Mouse (Mus musculus) lung, postnatal 0 days (tissue): ENCODE results near the gene Hspe1. TPM values are rescaled to one million over a fixed set of nuclear protein-coding genes. Genes with fewer than 3 reads are reported as not detected.
A peak's percentile ranks its signal among the peaks of the same experiment; 100 is the strongest.

Experiments used
- ATAC-seq: fragments of 200-750 bp; cut with Nextera tagmentation; 2 replicates; pipeline ENCODE4 v1.8.0; 2017; ENCODE audit warnings: moderate library complexity
- DNase-seq: peaks from one replicate; pipeline ENCODE4 v3.0.0-alpha.2; 2016; ENCODE audit warnings: low spot score
- H3K27ac ChIP-seq: fragments of 300-500 bp; sonication (generic); 2 replicates; pipeline ENCODE4 v1.5.1; 2014; ENCODE audit warnings: antibody characterized with exemption, mild to moderate bottlenecking, low read length, mixed read lengths
- H3K27me3 ChIP-seq: fragments of 300-500 bp; sonication (generic); replicated peaks from 2 replicates; pipeline ENCODE4 v1.6.1; 2014; ENCODE audit warnings: low read length, mixed read lengths; ENCODE audit not compliant: insufficient read depth
- H3K36me3 ChIP-seq: fragments of 300-500 bp; sonication (generic); 2 replicates; pipeline ENCODE4 v1.6.1; 2014; ENCODE audit warnings: low read length, mixed read lengths; ENCODE audit not compliant: insufficient read depth
- H3K4me1 ChIP-seq: fragments of 300-500 bp; sonication (generic); 2 replicates; pipeline ENCODE4 v1.6.1; 2014; ENCODE audit warnings: antibody characterized with exemption, low read depth, low read length, mixed read lengths; ENCODE audit not compliant: insufficient read depth
- H3K4me2 ChIP-seq: fragments of 300-500 bp; sonication (generic); replicated peaks from 2 replicates; pipeline ENCODE4 v1.6.1; 2014; ENCODE audit warnings: low read depth, mild to moderate bottlenecking, low read length, moderate library complexity, mixed read lengths
- H3K4me3 ChIP-seq: fragments of 300-500 bp; sonication (generic); 2 replicates; pipeline ENCODE4 v1.5.1; 2014; ENCODE audit warnings: low read depth, low read length
- H3K9ac ChIP-seq: fragments of 300-500 bp; sonication (generic); replicated peaks from 2 replicates; pipeline ENCODE4 v1.6.1; 2014; ENCODE audit warnings: low read depth, mild to moderate bottlenecking
- H3K9me3 ChIP-seq: fragments of 300-500 bp; sonication (generic); 2 replicates; pipeline ENCODE4 v1.6.1; 2016; ENCODE audit warnings: low read length, mixed read lengths
- CTCF ChIP-seq: IDR thresholded peaks from 2 replicates; pipeline ENCODE4 v1.5.1; 2016; ENCODE audit warnings: antibody characterized with exemption, mild to moderate bottlenecking
- EP300 ChIP-seq: IDR thresholded peaks from 2 replicates; pipeline ENCODE4 v1.6.1; 2016; ENCODE audit warnings: antibody characterized with exemption, mild to moderate bottlenecking, control low read depth
- WGBS: fragments of 180-500 bp; shearing (Covaris S2); extraction: QIAGEN DNeasy Blood & Tissue Kit; methylation state at CpG from one replicate; pipeline ENCODE4 v1.1.7; 2014; 5-methylcytosine and 5-hydroxymethylcytosine counted together
- polyA plus RNA-seq: library from polyadenylated mRNA; unstranded; fragments of >200 nt; fragmentation: Nextera tagmentation; extraction: Ambion mirVana; gene quantifications from 2 replicates; pipeline ENCODE4 v1.2.1, GENCODE M21; 2015

Hspe1 gene
- polyA plus RNA-seq, 1 experiment from 2014 or later = 115 TPM

DNA sequence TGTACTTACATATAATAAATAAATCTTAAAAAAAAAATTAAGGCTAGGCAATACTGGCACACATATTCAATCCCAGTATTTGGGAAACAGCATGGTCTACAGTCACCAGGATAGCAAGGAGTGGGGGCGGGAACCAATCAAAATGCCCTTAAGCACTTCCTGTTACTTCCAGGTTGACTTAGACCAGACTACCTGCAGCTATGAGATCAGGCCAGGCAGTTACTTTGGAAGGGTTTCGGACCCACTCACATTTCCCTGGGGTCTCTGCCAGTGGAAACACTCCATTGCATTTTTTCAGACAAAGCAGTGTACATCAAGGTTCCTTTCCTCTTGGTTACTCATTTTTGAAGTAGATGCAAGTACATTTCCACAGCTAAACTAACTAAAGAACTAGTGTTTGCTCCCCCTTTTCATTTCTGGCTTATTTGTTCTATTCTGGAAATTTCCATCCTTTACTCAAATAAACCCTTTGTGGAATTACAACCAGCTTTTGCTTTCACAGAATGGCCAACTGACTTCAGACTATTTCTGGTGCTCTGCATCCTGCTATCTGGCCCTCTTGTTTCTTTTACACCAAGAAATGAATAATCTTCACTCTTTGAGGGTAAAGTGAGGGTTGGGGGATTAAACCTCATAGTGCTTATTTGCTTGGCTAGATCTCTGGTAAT, 10.9 kb upstream of the Hspe1 start:
- Histone ChIP-seq H3K4me2 (no peak overlapping the region), H3K9ac (no peak overlapping the region), H3K27ac (no peak overlapping the region), H3K4me1 (no peaks in the 10 kb centered on the region), H3K36me3 (peaks cover 27% of the 10 kb centered on the region), H3K4me3 (no peak overlapping the region), H3K9me3 (no peaks in the 10 kb centered on the region), H3K27me3 (no peaks in the 10 kb centered on the region)
- no peak for TF ChIP-seq EP300
- no peak for TF ChIP-seq CTCF
- DNase-seq = no peak
- whole genome bisulfite sequencing = 83% methylated on average over 2 of the region's 2 CpGs
- 0 out of 2 replicates have a peak, but pooled peaks have one; percentile 30 for ATAC-seq

- Histone ChIP-seq H3K4me1 (no peaks in the 10 kb centered on the region), H3K4me2 (no peak overlapping the region), H3K9ac (no peak overlapping the region), H3K27ac (no peak overlapping the region), H3K4me3 (no peak overlapping the region), H3K27me3 (no peaks in the 10 kb centered on the region), H3K9me3 (no peaks in the 10 kb centered on the region), H3K36me3 (peaks cover 32% of the 10 kb centered on the region)
- ATAC-seq = no peak
- DNase-seq = no peak
- 90% methylated on average over 4 of the region's 4 CpGs for WGBS
- no peak for TF ChIP-seq EP300
- no peak for TF ChIP-seq CTCF
Measured at GRCm38 (mm10) chr1:55079677-55080076, 8.3 kb upstream of the Hspe1 start.

DNA sequence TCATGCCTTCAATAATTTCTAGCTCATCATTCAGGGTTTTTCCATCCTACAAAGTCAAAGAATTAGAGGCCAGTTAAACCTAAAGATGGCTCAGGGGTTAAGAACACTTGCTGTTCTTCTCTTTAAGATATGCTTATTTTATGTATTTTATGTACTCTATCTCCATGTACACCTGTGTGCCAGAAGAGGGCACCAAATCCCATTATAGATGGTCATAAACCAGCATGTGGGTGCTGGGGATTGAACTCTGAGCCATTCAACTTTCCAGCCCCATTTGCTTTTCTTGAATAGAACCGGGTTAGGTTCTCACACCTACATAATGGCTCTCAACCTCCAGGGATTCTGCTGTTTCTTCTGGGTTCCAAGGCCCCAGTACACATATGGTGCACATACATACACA, 5.8 kb upstream of the Hspe1 start:
- H3K27ac ChIP-seq = no peak overlapping the region
- no peaks in the 10 kb centered on the region for H3K4me1 ChIP-seq
- peaks cover 32% of the 10 kb centered on the region for H3K36me3 ChIP-seq
- TF ChIP-seq EP300 (no peak), CTCF (peak; percentile 43; the same call in 1 of the 2 replicates)
- no peaks in the 10 kb centered on the region for H3K9me3 ChIP-seq
- H3K27me3 ChIP-seq = no peaks in the 10 kb centered on the region
- DNase-seq = no peak
- no peak overlapping the region for H3K9ac ChIP-seq
- H3K4me2 ChIP-seq = no peak overlapping the region
- no peak for ATAC-seq
- H3K4me3 ChIP-seq = no peak overlapping the region
- 93% methylated on average over 1 of the region's 1 CpGs for WGBS

GRCm38 (mm10) chr1:55085781-55086366, 2.1 kb upstream of the Hspe1 start:
- DNase-seq = no peak
- Histone ChIP-seq H3K9ac (no peak overlapping the region), H3K4me3 (no peak overlapping the region), H3K4me1 (no peaks in the 10 kb centered on the region; the same call in 1 of the 2 replicates), H3K9me3 (no peaks in the 10 kb centered on the region), H3K27ac (no peak overlapping the region), H3K4me2 (no peak overlapping the region), H3K27me3 (no peaks in the 10 kb centered on the region), H3K36me3 (peaks cover 16% of the 10 kb centered on the region)
- ATAC-seq = no peak
- no peak for TF ChIP-seq EP300
- TF ChIP-seq CTCF = peak; percentile 3; the same call in 1 of the 2 replicates
- WGBS = 47% methylated on average over 7 of the region's 7 CpGs

- H3K9me3 ChIP-seq = no peaks in the 10 kb centered on the region
- H3K27ac ChIP-seq = peak overlapping the region; percentile 92
- no peaks in the 10 kb centered on the region; the same call in 1 of the 2 replicates for H3K4me1 ChIP-seq
- DNase-seq (no peak), ATAC-seq (no peak)
- WGBS = under 1% methylated on average over 13 of the region's 13 CpGs
- peak overlapping the region; percentile 68 for H3K4me3 ChIP-seq
- H3K36me3 ChIP-seq = peaks cover 9% of the 10 kb centered on the region; the same call in 1 of the 2 replicates
- no peaks in the 10 kb centered on the region for H3K27me3 ChIP-seq
- H3K9ac ChIP-seq = peak overlapping the region; percentile 76
- TF ChIP-seq CTCF (no peak), EP300 (no peak)
- peak overlapping the region; percentile 85 for H3K4me2 ChIP-seq
Measured at GRCm38 (mm10) chr1:55086868-55087400, 998 bp upstream of the Hspe1 start.

- no peak for TF ChIP-seq EP300
- peak; percentile 35 for TF ChIP-seq CTCF
- Histone ChIP-seq H3K36me3 (peaks cover 4% of the 10 kb centered on the region; the same call in 1 of the 2 replicates), H3K27ac (peak overlapping the region; percentile 92), H3K9ac (peak overlapping the region; percentile 76), H3K4me2 (peak overlapping the region; percentile 85), H3K9me3 (no peaks in the 10 kb centered on the region), H3K27me3 (no peaks in the 10 kb centered on the region), H3K4me1 (no peaks in the 10 kb centered on the region; the same call in 1 of the 2 replicates), H3K4me3 (peak overlapping the region; percentile 68)
- DNase-seq = no peak
- 3% methylated on average over 25 of the region's 57 CpGs for WGBS
- ATAC-seq = peak; percentile 46
Measured at GRCm38 (mm10) chr1:55087401-55087904, 479 bp upstream of the Hspe1 start.
